Mouse (Mus musculus) spleen, adult 2 months (tissue): Measurements from ENCODE around the gene Pa2g4.

Experiments
- CTCF ChIP-seq: fragments of 200-500 bp; IDR thresholded peaks from 2 replicates; pipeline ENCODE4 v1.5.1; 2011; ENCODE audit warnings: mild to moderate bottlenecking, inconsistent platforms; ENCODE audit not compliant: insufficient read depth, insufficient read length, insufficient replicate concordance; ENCODE audit errors: extremely low read depth
- POLR2A ChIP-seq: fragments of 200-500 bp; IDR thresholded peaks from 2 replicates; pipeline ENCODE4 v1.6.1; 2011; ENCODE audit warnings: low read depth, low read length, inconsistent platforms

DNA sequence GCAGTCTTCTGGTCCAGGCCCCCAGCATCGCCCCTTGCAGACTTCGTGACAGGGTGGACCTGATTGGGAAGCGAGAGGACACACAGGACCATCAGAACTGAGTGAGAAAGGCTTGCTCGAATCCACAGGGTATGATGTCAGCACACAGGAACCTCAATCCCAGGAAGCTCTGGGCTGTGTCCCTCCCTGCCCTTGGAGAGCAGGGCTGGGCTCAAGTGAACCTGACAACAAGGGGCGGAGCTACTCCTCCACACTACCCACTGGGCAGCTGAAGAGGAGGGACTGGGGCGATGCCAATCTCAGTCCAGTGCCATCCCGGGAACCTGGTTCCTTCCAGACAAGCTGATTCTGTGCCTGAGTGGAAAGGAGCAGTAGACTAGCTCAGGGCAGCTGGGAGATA is 17.9 kb upstream of the Pa2g4 start:
- TF ChIP-seq CTCF: no peak
- TF ChIP-seq POLR2A: no peak
